In genomic region chr2:44569140-44569952, GRCm38 (mm10) we compare ENCODE assay signal across 21 mouse cellular contexts.
DNase-seq lines count a peak whose midpoint lies in the region; ATAC-seq and TF ChIP-seq lines count a peak whose summit lies in the region.
"Had no signal": no experiment of that assay in that cellular context is flagged by ENCODE, and none has a peak within 500 bp of the region (broad histone marks: within the 10 kb centered on the region; RNA-seq: fewer than 3 reads in every experiment).

No protein-coding gene starts in this region.

- H3K27me3 ChIP-seq in stomach, embryonic 16.5 days (ENCODE audit: control insufficient read depth, insufficient read depth, low read length), result no peaks in the 10 kb centered on the region
- no peaks in the 10 kb centered on the region for H3K27me3 ChIP-seq in stomach, postnatal 0 days (ENCODE audit: control insufficient read depth, insufficient read depth, low read length)
- no peaks in the 10 kb centered on the region for H3K27me3 ChIP-seq in kidney, embryonic 16.5 days (ENCODE audit: insufficient read depth, low read length)
- H3K27me3 ChIP-seq in heart, embryonic 12.5 days (replicated peaks), result no peaks in the 10 kb centered on the region
- H3K27me3 ChIP-seq: hindbrain, embryonic 12.5 days; limb, embryonic 13.5 days; liver, embryonic 12.5 days; midbrain, embryonic 12.5 days had no signal

- TF ChIP-seq EP300 in stomach, postnatal 0 days (optimal IDR thresholded peaks at IDR 0.05), result no peak

- H3K4me2 ChIP-seq in stomach, embryonic 16.5 days (ENCODE audit: low read depth, low read length), result no peak overlapping the region
- H3K4me2 ChIP-seq in stomach, postnatal 0 days (replicated peaks; ENCODE audit: low read depth), result no peak overlapping the region
- no peak overlapping the region for H3K4me2 ChIP-seq in kidney, embryonic 16.5 days (replicated peaks; ENCODE audit: low read depth, low read length)
- H3K4me2 ChIP-seq in heart, embryonic 12.5 days, result no peak overlapping the region
- H3K4me2 ChIP-seq: hindbrain, embryonic 12.5 days; limb, embryonic 13.5 days; liver, embryonic 12.5 days; midbrain, embryonic 12.5 days had no signal

- WGBS in stomach, embryonic 16.5 days, result 78% methylated on average over 7 of the region's 7 CpGs
- 80% methylated on average over 7 of the region's 7 CpGs for WGBS in stomach, postnatal 0 days
- WGBS in kidney, embryonic 16.5 days, result 58% methylated on average over 7 of the region's 7 CpGs
- 82% methylated on average over 7 of the region's 7 CpGs for WGBS in heart, embryonic 12.5 days

- no peak for DNase-seq in layer of hippocampus, adult 2 months (ENCODE audit: low spot score in 2 of 2)
- DNase-seq in layer of hippocampus, adult 9-10 months (ENCODE audit: low spot score), result no peak
- no peak for DNase-seq in stomach, postnatal 0 days (ENCODE audit: low spot score)
- no peak for DNase-seq in right cerebral cortex, postnatal 4 days
- DNase-seq: adrenal gland, adult 8-10 months; cerebellum, adult 18-20 months; cerebellum, postnatal 14 days; gastrocnemius, postnatal 36 days; heart, adult 2 months; layer of hippocampus, postnatal 36 days; lung, adult 2 months; right cerebral cortex, postnatal 25 days; thymus, postnatal 25 days had no signal

- no peaks in the 10 kb centered on the region for H3K36me3 ChIP-seq in stomach, embryonic 16.5 days (ENCODE audit: control insufficient read depth, insufficient read depth, low read length)
- no peaks in the 10 kb centered on the region for H3K36me3 ChIP-seq in stomach, postnatal 0 days (ENCODE audit: control insufficient read depth, insufficient read depth, low read length)
- H3K36me3 ChIP-seq in kidney, embryonic 16.5 days (ENCODE audit: insufficient read depth, low read length), result no peaks in the 10 kb centered on the region
- peaks cover 2% of the 10 kb centered on the region; the same call in 1 of the 2 replicates for H3K36me3 ChIP-seq in heart, embryonic 12.5 days
- H3K36me3 ChIP-seq: hindbrain, embryonic 12.5 days; limb, embryonic 13.5 days; liver, embryonic 12.5 days; midbrain, embryonic 12.5 days had no signal

- ATAC-seq in stomach, embryonic 16.5 days (ENCODE audit: insufficient read depth, low FRiP score), result no peak
- ATAC-seq in stomach, postnatal 0 days (ENCODE audit: low FRiP score, low TSS enrichment), result no peak
- peak; percentile 87; the same call in 1 of the 2 replicates for ATAC-seq in kidney, embryonic 16.5 days (ENCODE audit: low FRiP score, low TSS enrichment)
- no peak for ATAC-seq in heart, embryonic 12.5 days (ENCODE audit: insufficient number of reproducible peaks, low FRiP score)
- ATAC-seq: activated CD4-positive, CD25-positive, alpha-beta regulatory T cell, adult 4 months; liver, embryonic 12.5 days had no signal

- H3K4me3 ChIP-seq in layer of hippocampus, adult 2 months, result no peak overlapping the region
- H3K4me3 ChIP-seq in stomach, embryonic 16.5 days (replicated peaks; ENCODE audit: low read length), result no peak overlapping the region
- H3K4me3 ChIP-seq in stomach, postnatal 0 days (ENCODE audit: low read depth, low read length), result no peak overlapping the region
- no peak overlapping the region for H3K4me3 ChIP-seq in kidney, embryonic 16.5 days (ENCODE audit: low read length)
- H3K4me3 ChIP-seq in heart, embryonic 12.5 days, result no peak overlapping the region
- H3K4me3 ChIP-seq: heart, adult 2 months; hindbrain, embryonic 12.5 days; limb, embryonic 13.5 days; liver, embryonic 12.5 days; midbrain, embryonic 12.5 days had no signal

- TF ChIP-seq CTCF in layer of hippocampus, adult 2 months (conservative IDR thresholded peaks at IDR 0.05), result no peak
- no peak for TF ChIP-seq CTCF in stomach, postnatal 0 days (IDR thresholded peaks at IDR 0.05; ENCODE audit: low read depth)

- H3K27ac ChIP-seq in layer of hippocampus, adult 2 months, result peak overlapping the region; percentile 93
- H3K27ac ChIP-seq in stomach, embryonic 16.5 days (ENCODE audit: low read length), result peak overlapping the region; percentile 36
- no peak overlapping the region for H3K27ac ChIP-seq in stomach, postnatal 0 days (replicated peaks)
- H3K27ac ChIP-seq in kidney, embryonic 16.5 days (ENCODE audit: low read length), result peak overlapping the region; percentile 69; the same call in 1 of the 2 replicates
- no peak overlapping the region for H3K27ac ChIP-seq in heart, embryonic 12.5 days (ENCODE audit: poor library complexity, severe bottlenecking)
- H3K27ac ChIP-seq: heart, adult 2 months; hindbrain, embryonic 12.5 days; limb, embryonic 13.5 days; liver, embryonic 12.5 days; midbrain, embryonic 12.5 days had no signal

- H3K4me1 ChIP-seq in stomach, embryonic 16.5 days (ENCODE audit: control insufficient read depth, insufficient read depth, low read length), result no peaks in the 10 kb centered on the region
- no peaks in the 10 kb centered on the region for H3K4me1 ChIP-seq in stomach, postnatal 0 days (replicated peaks; ENCODE audit: control insufficient read depth, insufficient read depth)
- H3K4me1 ChIP-seq in kidney, embryonic 16.5 days (ENCODE audit: insufficient read depth, low read length), result peaks cover 4% of the 10 kb centered on the region; the same call in 1 of the 2 replicates
- no peaks in the 10 kb centered on the region for H3K4me1 ChIP-seq in heart, embryonic 12.5 days (replicated peaks)
- H3K4me1 ChIP-seq: hindbrain, embryonic 12.5 days; liver, embryonic 12.5 days had no signal

- H3K9me3 ChIP-seq in stomach, embryonic 16.5 days (replicated peaks; ENCODE audit: control insufficient read depth, low read length), result no peaks in the 10 kb centered on the region
- no peaks in the 10 kb centered on the region for H3K9me3 ChIP-seq in stomach, postnatal 0 days (ENCODE audit: control insufficient read depth, low read length)
- H3K9me3 ChIP-seq in kidney, embryonic 16.5 days (ENCODE audit: low read length), result no peaks in the 10 kb centered on the region
- H3K9me3 ChIP-seq in heart, embryonic 12.5 days (replicated peaks), result no peaks in the 10 kb centered on the region
- H3K9me3 ChIP-seq: hindbrain, embryonic 12.5 days; limb, embryonic 13.5 days; liver, embryonic 12.5 days; midbrain, embryonic 12.5 days had no signal

- no peak overlapping the region for H3K9ac ChIP-seq in stomach, embryonic 16.5 days (ENCODE audit: low read length)
- H3K9ac ChIP-seq in stomach, postnatal 0 days (ENCODE audit: low read length), result no peak overlapping the region
- H3K9ac ChIP-seq in kidney, embryonic 16.5 days (replicated peaks; ENCODE audit: low read length), result no peak overlapping the region
- no peak overlapping the region for H3K9ac ChIP-seq in heart, embryonic 12.5 days
- H3K9ac ChIP-seq: hindbrain, embryonic 12.5 days; limb, embryonic 13.5 days; liver, embryonic 12.5 days; midbrain, embryonic 12.5 days had no signal

Comparison
In these comparisons a context has a peak if more than half of its experiments do, and no peak if none do; other contexts are left out.
1. H3K27ac ChIP-seq: peak in layer of hippocampus, adult 2 months (single experiment), stomach, embryonic 16.5 days (single experiment) and kidney, embryonic 16.5 days (single experiment); none in stomach, postnatal 0 days (single experiment) and heart, embryonic 12.5 days (single experiment).